Mouse (Mus musculus): ENCODE measurements around the gene Tfap2e.

DNA sequence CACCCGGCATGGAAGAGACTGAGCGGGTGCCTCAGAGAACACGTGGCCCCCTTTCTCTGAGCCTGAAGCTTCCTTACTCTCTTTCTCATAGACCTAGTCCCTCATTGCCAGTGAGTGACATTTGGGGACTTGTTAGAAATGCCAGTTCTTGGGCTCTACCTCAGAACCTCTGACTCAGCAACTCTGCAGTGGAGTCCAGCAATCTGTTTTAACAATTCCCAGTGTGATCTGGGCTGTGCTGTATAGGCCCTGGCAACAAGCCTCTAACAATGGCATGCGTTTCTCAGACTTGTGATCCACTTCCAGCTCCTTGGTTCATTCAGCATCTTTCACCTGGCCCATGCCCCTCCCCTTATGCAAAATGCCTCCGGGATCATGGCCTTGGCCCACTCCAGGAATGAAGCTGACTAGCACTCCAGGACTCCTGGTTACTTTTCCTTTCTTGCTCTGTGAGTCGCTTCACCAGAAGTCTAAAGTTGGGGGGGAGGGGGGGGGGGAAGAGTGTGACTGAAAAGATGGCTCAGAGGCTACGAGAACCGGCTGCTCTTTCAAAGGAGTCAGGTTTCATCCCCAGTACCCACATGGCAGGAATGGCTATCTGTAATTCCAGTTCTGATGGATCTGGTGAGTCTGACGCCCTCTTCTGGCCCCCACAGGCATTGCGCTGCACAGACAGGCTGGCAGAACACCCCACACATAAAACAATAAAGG is 4.1 kb upstream of the Tfap2e start:
- no peak for TF ChIP-seq TAL1 (IDR thresholded peaks at IDR 0.05; ENCODE audit: low read length)
- no peak for TF ChIP-seq GATA1 (IDR thresholded peaks at IDR 0.05; ENCODE audit: low read length)

Measured in erythroblast, embryonic 14.5 days (primary cell).